Mouse (Mus musculus) cerebral cortex, adult 2 months (tissue): Measurements from ENCODE around the gene Olfr1465.

Experiments used
- WGBS: fragments of 180-500 bp; shearing (Covaris S2); methylation state at CpG from one replicate; pipeline ENCODE4 v1.1.7; 2018; 5-methylcytosine and 5-hydroxymethylcytosine counted together

Olfr1465 gene

GRCm38 (mm10) chr19:13315441-13315840, at the start of gene Olfr1465:
TSS of gene Olfr1465 (minus strand) at chr19:13315541.

GRCm38 (mm10) chr19:13361936-13362335, 46.6 kb upstream of the Olfr1465 start, which contains the start of gene Olfr1467:
TSS of gene Olfr1467 (plus strand) at chr19:13362236.
- 60% methylated on average over 2 of the region's 2 CpGs for WGBS

GRCm38 (mm10) chr19:13338562-13338961, 23.2 kb upstream of the Olfr1465 start, which contains the start of gene Olfr1466:
TSS of gene Olfr1466 (plus strand) at chr19:13338862.
- WGBS, result 88% methylated on average over 2 of the region's 2 CpGs
